Mouse (Mus musculus) thymus, postnatal 25 days (tissue): ENCODE data around the gene Gm5934.
"Not testable (repeated sequence)": the region's sequence is repeated elsewhere in the genome, so short reads cannot be mapped to it uniquely, and the experiment has no call there.

Experiments used
- DNase-seq: peaks from one replicate; pipeline ENCODE4 v3.0.0; 2022

The Gm5934 gene

GRCm38 (mm10) chrX:24500660-24501059 is at the start of gene Gm5934:
TSS of gene Gm5934 (minus strand) at chrX:24500760.
- DNase-seq, result not testable (repeated sequence)
